Mouse (Mus musculus) G1E-ER4 (cell line): Measurements from ENCODE around the gene Miox. TPM values are rescaled to one million over a fixed set of nuclear protein-coding genes. Genes with fewer than 3 reads are reported as not detected.
A peak's percentile ranks its signal among the peaks of the same experiment; 100 is the strongest.

Experiments
- GATA1 ChIP-seq: IDR thresholded peaks from one replicate; pipeline ENCODE4 v1.8.0; 2012; ENCODE audit warnings: low read length, inconsistent platforms
- polyA plus RNA-seq: library from polyadenylated mRNA; stranded (reverse); fragments of >175 nt; gene quantifications from 2 replicates; pipeline ENCODE4 v1.2.3, GENCODE M21; 2012

The Miox gene
- polyA plus RNA-seq: not detected in 2 replicates

- no peak for TF ChIP-seq GATA1
These were observed at the start of gene Miox for GRCm38 (mm10) chr15:89334271-89334670. Gene Miox, plus strand, starts transcription at chr15:89334398.

- TF ChIP-seq GATA1: no peak
These were observed 49.2 kb upstream of the Miox start for GRCm38 (mm10) chr15:89285004-89285403.

GRCm38 (mm10) chr15:89285478-89285877 lies 48.7 kb upstream of the Miox start:
- TF ChIP-seq GATA1: peak; percentile 13

DNA sequence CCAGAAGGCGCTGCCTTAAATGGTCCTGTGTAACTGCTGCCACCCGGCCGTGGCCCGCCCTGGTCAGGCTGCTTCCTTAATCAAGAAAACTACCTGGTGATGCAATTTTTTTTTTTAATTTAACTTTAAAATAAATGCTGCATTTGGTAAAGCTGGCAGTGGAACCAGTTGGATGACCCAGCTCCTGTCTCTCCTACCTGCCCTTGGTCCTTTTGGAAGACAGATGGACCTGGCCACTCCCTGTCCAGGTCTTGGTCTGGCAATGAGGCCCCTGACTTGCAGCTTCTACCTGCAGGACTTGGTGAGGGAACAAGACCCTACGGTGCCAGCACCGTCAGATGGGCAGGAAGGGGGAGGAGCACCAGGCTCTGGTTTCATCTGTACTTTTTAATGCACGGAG lies 48.1 kb upstream of the Miox start:
- no peak for TF ChIP-seq GATA1

DNA sequence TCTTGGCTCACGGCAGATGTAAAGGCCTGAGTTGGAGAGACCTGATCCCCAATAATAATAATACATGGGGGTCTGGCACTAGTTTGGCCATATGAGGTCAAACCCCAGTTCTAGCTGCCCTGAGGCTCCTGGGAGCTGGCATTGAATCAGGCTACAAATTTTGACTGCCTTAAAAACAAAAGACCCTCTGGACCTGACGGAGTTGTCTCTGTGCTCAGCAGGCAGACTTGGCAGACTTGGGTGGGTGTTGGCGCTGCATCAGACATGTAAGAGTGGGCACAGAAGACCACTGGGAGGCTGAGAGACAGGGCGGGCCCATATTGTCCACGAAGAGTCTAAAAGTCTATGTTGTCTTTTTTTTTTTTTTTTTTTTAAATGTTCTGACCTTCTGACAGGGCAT lies 47.6 kb upstream of the Miox start:
- no peak for TF ChIP-seq GATA1

- no peak for TF ChIP-seq GATA1
These were observed 45.9 kb upstream of the Miox start for GRCm38 (mm10) chr15:89288227-89288767.

DNA sequence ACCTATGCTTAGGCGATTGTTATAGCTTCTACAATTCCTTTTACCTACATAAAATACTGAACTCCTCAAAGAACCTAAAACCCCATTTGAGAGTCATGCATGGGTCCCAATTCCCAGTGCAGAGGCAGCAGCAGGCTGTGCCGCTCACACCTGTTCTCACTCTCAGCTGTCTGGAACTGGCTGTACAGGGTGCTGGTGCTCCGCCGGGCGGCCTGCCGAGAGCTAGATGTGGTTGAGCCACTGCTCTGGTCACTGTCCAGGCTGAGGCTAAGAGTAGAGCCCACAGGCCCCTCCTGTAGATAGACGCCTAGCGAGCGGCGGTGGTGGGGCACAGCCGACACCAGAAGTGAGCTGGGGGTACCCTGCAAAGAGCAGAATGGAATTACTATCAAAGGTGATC lies 44.7 kb upstream of the Miox start:
- TF ChIP-seq GATA1: no peak

GRCm38 (mm10) chr15:89291521-89291920 lies 42.7 kb upstream of the Miox start:
- TF ChIP-seq GATA1: no peak

GRCm38 (mm10) chr15:89292795-89293194 lies 41.4 kb upstream of the Miox start:
- TF ChIP-seq GATA1: no peak

DNA sequence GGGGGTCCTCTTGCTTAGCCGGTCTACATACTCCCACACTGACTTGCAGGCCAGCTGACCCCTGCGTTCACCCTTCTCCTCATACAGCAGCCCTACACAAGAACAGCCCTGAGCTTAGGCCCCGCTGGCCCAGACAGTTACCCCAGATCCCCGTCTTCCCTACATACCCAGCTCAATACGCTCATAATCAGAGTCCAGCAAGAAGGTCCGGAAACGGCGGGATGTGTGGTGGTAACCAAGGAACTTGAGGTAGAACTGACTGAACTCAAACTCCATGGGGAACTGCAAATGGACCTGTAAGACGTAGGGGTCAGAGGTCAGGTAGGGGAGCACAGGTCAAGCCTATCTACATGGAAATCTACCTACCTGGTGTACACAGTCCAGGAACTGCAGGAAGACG lies 40.4 kb upstream of the Miox start:
- no peak for TF ChIP-seq GATA1

DNA sequence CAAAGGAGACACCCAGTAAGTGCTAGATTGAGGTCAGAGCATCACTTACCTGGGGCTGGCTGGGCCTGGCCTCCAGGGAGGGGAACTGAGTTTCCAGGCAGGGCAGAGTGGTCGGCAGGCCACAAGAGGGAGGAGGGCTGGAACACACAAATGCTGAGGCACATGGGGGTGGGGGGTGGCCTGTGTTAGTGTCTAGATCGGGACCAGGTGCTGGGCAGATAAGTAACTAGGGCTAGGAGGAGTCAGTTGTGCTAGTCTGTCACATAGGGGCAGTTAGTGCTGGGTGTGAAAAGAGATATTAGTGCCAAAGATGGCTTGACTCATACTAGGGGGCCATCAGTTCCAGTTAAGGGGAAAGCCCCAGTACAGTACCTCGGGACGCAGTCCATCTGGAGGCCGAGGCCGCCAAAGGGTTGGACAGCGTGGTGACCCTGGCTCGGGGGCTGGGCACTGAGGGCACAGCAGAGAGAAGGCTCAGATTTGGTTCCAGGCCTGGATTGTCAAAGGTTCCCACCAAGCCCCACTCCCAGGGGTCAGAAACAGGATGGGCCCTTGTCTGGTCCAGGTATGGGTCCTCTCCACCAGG lies 38.5 kb upstream of the Miox start:
- no peak for TF ChIP-seq GATA1

DNA sequence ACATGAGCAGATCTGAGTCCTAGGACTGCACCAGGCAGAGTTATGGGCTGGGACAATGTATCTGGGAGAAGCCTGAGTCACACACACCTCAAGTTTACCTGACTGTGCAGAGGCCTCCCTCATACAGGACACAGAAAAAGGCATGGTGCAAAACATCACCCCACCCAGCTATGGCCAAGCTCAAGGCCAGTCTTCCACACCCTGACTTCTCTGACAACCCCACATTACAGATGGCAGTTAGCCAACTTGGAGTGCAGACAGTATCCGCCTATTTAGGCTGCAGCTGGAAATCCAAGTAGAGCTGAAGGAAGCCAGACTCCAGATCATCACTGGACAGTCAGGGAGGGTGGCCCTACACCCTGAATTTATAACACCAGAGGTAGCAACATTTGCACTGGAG lies 37.7 kb upstream of the Miox start:
- TF ChIP-seq GATA1: no peak

GRCm38 (mm10) chr15:89297695-89298094 lies 36.5 kb upstream of the Miox start:
- TF ChIP-seq GATA1: no peak

DNA sequence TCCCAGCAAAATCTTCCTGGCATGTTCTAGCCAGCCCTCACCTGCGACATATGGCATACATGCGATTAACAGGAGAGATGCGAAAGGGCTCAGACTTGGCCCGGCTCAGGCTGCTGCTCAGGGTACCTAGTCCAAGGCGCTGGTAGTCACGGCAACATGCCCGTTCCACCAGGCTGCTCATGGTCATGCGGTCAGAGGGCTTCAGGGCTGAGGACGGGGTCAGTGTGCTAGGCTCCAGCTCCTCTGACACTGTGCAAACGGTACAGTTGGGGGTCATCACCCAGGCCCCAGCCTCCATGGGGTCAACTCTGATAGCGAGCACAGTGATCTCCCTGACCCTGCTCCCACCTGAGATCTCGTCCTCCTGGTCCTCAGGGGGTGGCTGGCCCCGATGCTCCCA lies 34.0 kb upstream of the Miox start:
- TF ChIP-seq GATA1: no peak

GRCm38 (mm10) chr15:89300600-89300999 lies 33.6 kb upstream of the Miox start:
- no peak for TF ChIP-seq GATA1

DNA sequence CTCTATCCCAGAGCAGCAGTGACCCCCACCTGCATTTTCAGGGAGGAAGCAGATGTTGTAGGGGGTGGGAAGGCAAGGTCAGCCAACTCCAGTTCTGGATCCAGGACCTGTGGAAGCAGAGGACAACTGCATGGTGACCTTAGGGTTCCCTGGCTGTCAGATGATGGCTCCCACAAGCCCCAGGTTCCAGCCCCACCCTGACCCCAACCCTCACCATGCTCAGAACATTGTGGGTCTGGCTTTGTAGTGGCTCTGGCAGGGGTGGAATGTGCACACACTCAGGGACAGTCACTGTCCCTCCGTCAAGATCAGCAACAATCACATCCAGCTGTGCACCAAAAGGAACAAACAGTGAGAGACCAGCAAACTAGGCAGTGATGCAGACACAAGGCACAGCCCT lies 28.2 kb upstream of the Miox start:
- TF ChIP-seq GATA1: no peak

GRCm38 (mm10) chr15:89307461-89307860 lies 26.7 kb upstream of the Miox start:
- no peak for TF ChIP-seq GATA1
